Mouse (Mus musculus): ENCODE data around the gene Vmn1r127. TPM values are rescaled to one million over a fixed set of nuclear protein-coding genes. Genes with fewer than 3 reads are reported as not detected.
"Not testable (repeated sequence)": the region's sequence is repeated elsewhere in the genome, so short reads cannot be mapped to it uniquely, and the experiment has no call there.

Gene Vmn1r127
- not detected in 2 replicates for total RNA-seq (2012; rRNA removed)
- not detected for polyA plus RNA-seq (2012; ENCODE audit: insufficient read depth in 1 of 2, insufficient read length in 2 of 2, low read depth in 1 of 2, low replicate concordance in 2 of 2, missing spikeins in 1 of 2)

DNA sequence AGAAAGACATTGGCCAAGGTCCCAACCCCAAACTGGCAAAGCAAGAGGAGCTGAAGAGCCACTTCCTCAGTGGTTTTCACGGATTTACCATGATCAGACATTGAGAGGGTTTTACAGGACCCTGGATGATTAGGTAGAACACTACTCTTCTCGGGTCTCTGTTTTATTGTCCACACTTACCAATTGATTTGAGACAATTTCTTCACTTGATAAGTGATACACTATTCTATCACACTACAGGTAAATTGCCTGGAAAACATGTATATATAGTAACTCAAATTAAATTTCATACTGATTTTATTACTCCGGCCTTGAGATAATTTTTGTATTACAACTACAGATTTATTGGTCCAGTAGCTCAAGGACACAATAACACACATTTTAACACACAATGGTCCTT, at the start of gene Vmn1r127:
Vmn1r127 (minus strand) TSS at position 101 of the 400 bp plus-strand sequence.
- not testable (repeated sequence) for H3K9ac ChIP-seq (ENCODE audit: control insufficient read depth, low read depth, low read length, poor library complexity, severe bottlenecking); DNase-seq (ENCODE audit: low read depth, low spot score); H3K27me3 ChIP-seq (ENCODE audit: control insufficient read depth in 1 of 2, insufficient read depth in 2 of 2, low read length in 2 of 2); H3K4me1 ChIP-seq (ENCODE audit: control insufficient read depth in 1 of 2, insufficient read depth in 2 of 2, low read length in 2 of 2); H3K9me3 ChIP-seq (replicated peaks; ENCODE audit: insufficient read depth, low read length); H3K4me3 ChIP-seq (ENCODE audit: control insufficient read depth in 1 of 2, insufficient read depth in 1 of 2, low read depth in 2 of 2, low read length in 2 of 2); H3K36me3 ChIP-seq (ENCODE audit: control insufficient read depth in 1 of 2, insufficient read depth in 2 of 2, low read length in 2 of 2); H3K79me2 ChIP-seq (ENCODE audit: control insufficient read depth, insufficient read depth, low read length, poor library complexity); H3K27ac ChIP-seq (ENCODE audit: control insufficient read depth, low read depth, low read length)

DNA sequence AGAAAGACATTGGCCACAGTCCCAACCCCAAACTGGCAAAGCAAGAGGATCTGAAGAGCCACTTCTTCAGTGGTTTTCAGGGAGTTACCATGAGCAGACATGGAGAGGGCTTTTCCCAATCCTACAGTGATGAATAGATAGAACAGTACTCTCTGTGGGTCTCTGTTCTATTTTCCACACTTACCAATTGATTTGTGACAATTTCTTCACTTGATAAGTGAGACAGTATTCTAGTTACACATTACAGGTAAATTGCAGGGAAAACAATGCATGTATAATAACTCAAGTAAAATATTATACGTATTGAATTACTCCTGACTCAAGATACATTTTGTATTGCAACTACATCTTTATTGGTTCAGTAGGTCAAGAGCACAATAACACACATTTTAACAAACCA, 41.5 kb upstream of the Vmn1r127 start, which contains the start of gene Vmn1r129:
Vmn1r129 (minus strand) TSS at position 101 of the 400 bp plus-strand sequence.
- DNase-seq (ENCODE audit: low read depth, low spot score); H3K27ac ChIP-seq (ENCODE audit: control insufficient read depth, low read depth, low read length); H3K9ac ChIP-seq (ENCODE audit: control insufficient read depth, low read depth, low read length, poor library complexity, severe bottlenecking); H3K36me3 ChIP-seq (ENCODE audit: control insufficient read depth in 1 of 2, insufficient read depth in 2 of 2, low read length in 2 of 2); H3K4me3 ChIP-seq (ENCODE audit: control insufficient read depth in 1 of 2, insufficient read depth in 1 of 2, low read depth in 2 of 2, low read length in 2 of 2); H3K9me3 ChIP-seq (replicated peaks; ENCODE audit: insufficient read depth, low read length); H3K27me3 ChIP-seq (ENCODE audit: control insufficient read depth in 1 of 2, insufficient read depth in 2 of 2, low read length in 2 of 2); H3K79me2 ChIP-seq (ENCODE audit: control insufficient read depth, insufficient read depth, low read length, poor library complexity); H3K4me1 ChIP-seq (ENCODE audit: control insufficient read depth in 1 of 2, insufficient read depth in 2 of 2, low read length in 2 of 2): not testable (repeated sequence)

DNA sequence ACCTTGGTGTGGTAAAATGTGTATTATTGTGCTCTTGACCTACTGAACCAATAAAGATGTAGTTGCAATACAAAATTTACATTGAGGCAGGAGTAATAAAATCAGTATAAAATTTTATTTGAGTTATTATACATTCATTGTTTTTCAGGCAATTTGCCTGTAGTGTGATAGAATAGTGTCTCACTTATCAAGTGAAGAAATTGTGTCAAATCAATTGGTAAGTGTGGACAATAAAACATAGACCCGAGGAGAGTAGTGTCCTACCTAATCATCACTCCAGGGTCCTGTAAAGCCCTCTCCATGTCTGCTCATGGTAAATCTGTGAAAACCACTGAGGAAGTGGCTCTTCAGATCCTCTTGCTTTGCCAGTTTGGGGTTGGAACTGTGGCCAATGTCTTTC, 29.4 kb upstream of the Vmn1r127 start, which contains the start of gene Vmn1r128:
Vmn1r128 (plus strand) TSS at position 301 of the 400 bp plus-strand sequence.
- H3K79me2 ChIP-seq (ENCODE audit: control insufficient read depth, insufficient read depth, low read length, poor library complexity); H3K27ac ChIP-seq (ENCODE audit: control insufficient read depth, low read depth, low read length); H3K4me1 ChIP-seq (ENCODE audit: control insufficient read depth in 1 of 2, insufficient read depth in 2 of 2, low read length in 2 of 2); H3K9me3 ChIP-seq (replicated peaks; ENCODE audit: insufficient read depth, low read length); H3K27me3 ChIP-seq (ENCODE audit: control insufficient read depth in 1 of 2, insufficient read depth in 2 of 2, low read length in 2 of 2); H3K36me3 ChIP-seq (ENCODE audit: control insufficient read depth in 1 of 2, insufficient read depth in 2 of 2, low read length in 2 of 2); H3K9ac ChIP-seq (ENCODE audit: control insufficient read depth, low read depth, low read length, poor library complexity, severe bottlenecking); H3K4me3 ChIP-seq (ENCODE audit: control insufficient read depth in 1 of 2, insufficient read depth in 1 of 2, low read depth in 2 of 2, low read length in 2 of 2); DNase-seq (ENCODE audit: low read depth, low spot score): not testable (repeated sequence)

DNA sequence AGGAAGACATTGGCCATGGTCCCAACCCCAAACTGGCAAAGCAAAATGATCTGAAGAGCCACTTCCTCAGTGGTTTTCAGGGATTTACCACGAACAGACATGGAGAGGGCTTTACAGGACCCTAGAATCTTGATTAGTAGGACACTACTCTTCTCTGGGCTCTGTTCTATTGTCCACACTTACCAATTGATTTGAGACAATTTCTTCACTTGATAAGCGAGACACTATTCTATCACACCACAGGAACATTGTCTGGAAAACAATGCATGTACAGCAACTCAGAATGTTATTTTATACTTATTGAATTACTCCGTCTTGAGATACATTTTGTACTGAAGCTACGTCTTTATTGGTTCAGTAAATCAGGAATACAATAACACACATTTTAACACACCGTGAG, 18.3 kb downstream of the Vmn1r127 start, which contains the start of gene Vmn1r126:
Vmn1r126 (minus strand) TSS at position 101 of the 400 bp plus-strand sequence.
- H3K27me3 ChIP-seq (ENCODE audit: control insufficient read depth in 1 of 2, insufficient read depth in 2 of 2, low read length in 2 of 2); H3K36me3 ChIP-seq (ENCODE audit: control insufficient read depth in 1 of 2, insufficient read depth in 2 of 2, low read length in 2 of 2); H3K4me1 ChIP-seq (ENCODE audit: control insufficient read depth in 1 of 2, insufficient read depth in 2 of 2, low read length in 2 of 2); H3K4me3 ChIP-seq (ENCODE audit: control insufficient read depth in 1 of 2, insufficient read depth in 1 of 2, low read depth in 2 of 2, low read length in 2 of 2); H3K9me3 ChIP-seq (replicated peaks; ENCODE audit: insufficient read depth, low read length); DNase-seq (ENCODE audit: low read depth, low spot score); H3K27ac ChIP-seq (ENCODE audit: control insufficient read depth, low read depth, low read length); H3K9ac ChIP-seq (ENCODE audit: control insufficient read depth, low read depth, low read length, poor library complexity, severe bottlenecking); H3K79me2 ChIP-seq (ENCODE audit: control insufficient read depth, insufficient read depth, low read length, poor library complexity): not testable (repeated sequence)

DNA sequence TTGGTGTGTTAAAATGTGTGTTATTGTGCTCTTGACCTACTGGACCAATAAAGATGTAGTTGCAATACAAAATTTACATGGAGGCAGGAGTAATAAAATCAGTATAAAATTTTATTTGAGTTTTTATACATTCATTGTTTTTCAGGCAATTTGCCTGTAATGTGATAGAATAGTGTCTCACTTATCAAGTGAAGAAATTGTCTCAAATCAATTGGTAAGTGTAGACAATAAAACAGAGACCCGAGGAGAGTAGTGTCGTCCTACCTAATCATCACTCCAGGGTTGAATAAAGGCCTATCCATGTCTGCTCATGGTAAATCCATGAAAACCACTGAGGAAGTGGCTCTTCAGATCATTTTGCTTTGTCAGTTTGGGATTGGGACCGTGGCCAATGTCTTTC, 47.8 kb downstream of the Vmn1r127 start, which contains the start of gene Vmn1r125:
Vmn1r125 (plus strand) TSS at position 301 of the 400 bp plus-strand sequence.
- H3K9ac ChIP-seq (ENCODE audit: control insufficient read depth, low read depth, low read length, poor library complexity, severe bottlenecking); H3K79me2 ChIP-seq (ENCODE audit: control insufficient read depth, insufficient read depth, low read length, poor library complexity); DNase-seq (ENCODE audit: low read depth, low spot score); H3K4me1 ChIP-seq (ENCODE audit: control insufficient read depth in 1 of 2, insufficient read depth in 2 of 2, low read length in 2 of 2); H3K36me3 ChIP-seq (ENCODE audit: control insufficient read depth in 1 of 2, insufficient read depth in 2 of 2, low read length in 2 of 2); H3K9me3 ChIP-seq (replicated peaks; ENCODE audit: insufficient read depth, low read length); H3K27me3 ChIP-seq (ENCODE audit: control insufficient read depth in 1 of 2, insufficient read depth in 2 of 2, low read length in 2 of 2); H3K27ac ChIP-seq (ENCODE audit: control insufficient read depth, low read depth, low read length); H3K4me3 ChIP-seq (ENCODE audit: control insufficient read depth in 1 of 2, insufficient read depth in 1 of 2, low read depth in 2 of 2, low read length in 2 of 2): not testable (repeated sequence)

Other genes with a start within 250 kb of the Vmn1r127 start
- not detected in 2 replicates for gene Vmn1r121, start 221.3 kb downstream of the Vmn1r127 start, total RNA-seq (2012; rRNA removed)
- gene Vmn1r121, start 221.3 kb downstream of the Vmn1r127 start, polyA plus RNA-seq (2012; ENCODE audit: insufficient read depth in 1 of 2, insufficient read length in 2 of 2, low read depth in 1 of 2, low replicate concordance in 2 of 2, missing spikeins in 1 of 2): not detected
- not detected in 2 replicates for gene Vmn1r122, start 185.7 kb downstream of the Vmn1r127 start, total RNA-seq (2012; rRNA removed)
- not detected for gene Vmn1r122, start 185.7 kb downstream of the Vmn1r127 start, polyA plus RNA-seq (2012; ENCODE audit: insufficient read depth in 1 of 2, insufficient read length in 2 of 2, low read depth in 1 of 2, low replicate concordance in 2 of 2, missing spikeins in 1 of 2)
- not detected in 2 replicates for gene Vmn1r123, start 157.7 kb downstream of the Vmn1r127 start, total RNA-seq (2012; rRNA removed)
- gene Vmn1r123, start 157.7 kb downstream of the Vmn1r127 start, polyA plus RNA-seq (2012; ENCODE audit: insufficient read depth in 1 of 2, insufficient read length in 2 of 2, low read depth in 1 of 2, low replicate concordance in 2 of 2, missing spikeins in 1 of 2): not detected
- gene Gm5157, start 129.4 kb downstream of the Vmn1r127 start, total RNA-seq (2012; rRNA removed): not detected in 2 replicates
- gene Gm5157, start 129.4 kb downstream of the Vmn1r127 start, polyA plus RNA-seq (2012; ENCODE audit: insufficient read depth in 1 of 2, insufficient read length in 2 of 2, low read depth in 1 of 2, low replicate concordance in 2 of 2, missing spikeins in 1 of 2): not detected
- gene Vmn1r124, start 59.2 kb downstream of the Vmn1r127 start, total RNA-seq (2012; rRNA removed): not detected in 2 replicates
- gene Vmn1r124, start 59.2 kb downstream of the Vmn1r127 start, polyA plus RNA-seq (2012; ENCODE audit: insufficient read depth in 1 of 2, insufficient read length in 2 of 2, low read depth in 1 of 2, low replicate concordance in 2 of 2, missing spikeins in 1 of 2): not detected
- gene Vmn1r125, start 47.7 kb downstream of the Vmn1r127 start, total RNA-seq (2012; rRNA removed): not detected in 2 replicates
- not detected for gene Vmn1r125, start 47.7 kb downstream of the Vmn1r127 start, polyA plus RNA-seq (2012; ENCODE audit: insufficient read depth in 1 of 2, insufficient read length in 2 of 2, low read depth in 1 of 2, low replicate concordance in 2 of 2, missing spikeins in 1 of 2)
- gene Vmn1r126, start 18.4 kb downstream of the Vmn1r127 start, total RNA-seq (2012; rRNA removed): not detected in 2 replicates
- gene Vmn1r126, start 18.4 kb downstream of the Vmn1r127 start, polyA plus RNA-seq (2012; ENCODE audit: insufficient read depth in 1 of 2, insufficient read length in 2 of 2, low read depth in 1 of 2, low replicate concordance in 2 of 2, missing spikeins in 1 of 2): not detected
- not detected in 2 replicates for gene Vmn1r128, start 29.5 kb upstream of the Vmn1r127 start, total RNA-seq (2012; rRNA removed)
- not detected for gene Vmn1r128, start 29.5 kb upstream of the Vmn1r127 start, polyA plus RNA-seq (2012; ENCODE audit: insufficient read depth in 1 of 2, insufficient read length in 2 of 2, low read depth in 1 of 2, low replicate concordance in 2 of 2, missing spikeins in 1 of 2)
- not detected in 2 replicates for gene Vmn1r129, start 41.4 kb upstream of the Vmn1r127 start, total RNA-seq (2012; rRNA removed)
- gene Vmn1r129, start 41.4 kb upstream of the Vmn1r127 start, polyA plus RNA-seq (2012; ENCODE audit: insufficient read depth in 1 of 2, insufficient read length in 2 of 2, low read depth in 1 of 2, low replicate concordance in 2 of 2, missing spikeins in 1 of 2): not detected
- gene Gm6882, start 112.9 kb upstream of the Vmn1r127 start, total RNA-seq (2012; rRNA removed): not detected in 2 replicates
- not detected for gene Gm6882, start 112.9 kb upstream of the Vmn1r127 start, polyA plus RNA-seq (2012; ENCODE audit: insufficient read depth in 1 of 2, insufficient read length in 2 of 2, low read depth in 1 of 2, low replicate concordance in 2 of 2, missing spikeins in 1 of 2)
- gene Vmn1r130, start 191.9 kb upstream of the Vmn1r127 start, total RNA-seq (2012; rRNA removed): not detected in 2 replicates
- not detected for gene Vmn1r130, start 191.9 kb upstream of the Vmn1r127 start, polyA plus RNA-seq (2012; ENCODE audit: insufficient read depth in 1 of 2, insufficient read length in 2 of 2, low read depth in 1 of 2, low replicate concordance in 2 of 2, missing spikeins in 1 of 2)
- not detected in 2 replicates for gene Vmn1r131, start 226.2 kb upstream of the Vmn1r127 start, total RNA-seq (2012; rRNA removed)
- not detected for gene Vmn1r131, start 226.2 kb upstream of the Vmn1r127 start, polyA plus RNA-seq (2012; ENCODE audit: insufficient read depth in 1 of 2, insufficient read length in 2 of 2, low read depth in 1 of 2, low replicate concordance in 2 of 2, missing spikeins in 1 of 2)

Measured in MEL (cell line).